Mouse (Mus musculus) embryonic facial prominence, embryonic 10.5 days (tissue): ENCODE measurements around the gene Clcnka. TPM values are rescaled to one million over a fixed set of nuclear protein-coding genes. Genes with fewer than 3 reads are reported as not detected.

ENCODE experiments used
- DNase-seq: peaks from one replicate; pipeline ENCODE4 v3.0.0-alpha.2; 2017; ENCODE audit warnings: low spot score
- H3K27ac ChIP-seq: fragments of 300-500 bp; sonication (generic); replicated peaks from 2 replicates; pipeline ENCODE4 v1.5.1; 2016; ENCODE audit warnings: mild to moderate bottlenecking
- H3K27me3 ChIP-seq: fragments of 300-500 bp; sonication (generic); replicated peaks from 2 replicates; pipeline ENCODE4 v1.6.1; 2016; ENCODE audit warnings: low read depth, mild to moderate bottlenecking; ENCODE audit not compliant: poor library complexity, severe bottlenecking
- H3K36me3 ChIP-seq: fragments of 300-500 bp; sonication (generic); replicated peaks from 2 replicates; pipeline ENCODE4 v1.6.1; 2016; ENCODE audit warnings: mild to moderate bottlenecking, moderate library complexity
- H3K4me1 ChIP-seq: fragments of 300-500 bp; sonication (generic); 2 replicates; pipeline ENCODE4 v1.6.1; 2016
- H3K4me3 ChIP-seq: fragments of 300-500 bp; sonication (generic); 2 replicates; pipeline ENCODE4 v1.5.1; 2016; ENCODE audit warnings: mild to moderate bottlenecking, moderate library complexity
- H3K9me3 ChIP-seq: fragments of 300-500 bp; sonication (generic); 2 replicates; pipeline ENCODE4 v1.6.1; 2016; ENCODE audit warnings: mild to moderate bottlenecking
- WGBS: fragments of 180-500 bp; shearing (Covaris S2); methylation state at CpG from one replicate; pipeline ENCODE4 v1.1.7; 2016; 5-methylcytosine and 5-hydroxymethylcytosine counted together
- polyA plus RNA-seq: library from polyadenylated mRNA; unstranded; fragments of >200 nt; fragmentation: Nextera tagmentation; extraction: Ambion mirVana; gene quantifications from 2 replicates; pipeline ENCODE4 v1.2.1, GENCODE M21; 2016

Gene Clcnka
- polyA plus RNA-seq, 1 experiment from 2014 or later: 0.37 TPM

DNA sequence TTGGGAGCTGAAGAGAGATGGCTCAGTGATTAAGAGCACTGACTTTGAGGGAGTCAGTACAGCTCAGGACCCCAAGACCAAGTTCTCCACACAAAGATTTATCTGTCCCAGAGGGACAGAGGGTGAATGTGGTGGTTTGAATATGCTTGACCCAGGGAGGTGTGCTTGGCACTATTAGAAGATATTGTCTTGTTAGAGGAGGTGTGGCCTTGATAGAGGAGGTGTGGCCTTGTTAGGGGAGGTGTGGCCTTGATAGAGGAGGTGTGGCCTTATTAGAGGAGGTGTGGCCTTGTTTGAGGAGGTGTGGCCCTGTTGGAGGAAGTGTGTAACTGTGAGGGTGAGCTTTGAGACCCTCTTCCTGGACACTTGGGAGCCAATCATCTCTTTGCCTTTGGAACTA is 40.7 kb downstream of the Clcnka start:
- H3K36me3 ChIP-seq: no peaks in the 10 kb centered on the region
- H3K9me3 ChIP-seq: no peaks in the 10 kb centered on the region
- no peak overlapping the region for H3K4me3 ChIP-seq
- no peak overlapping the region for H3K27ac ChIP-seq
- peaks cover 19% of the 10 kb centered on the region; the same call in 1 of the 2 replicates for H3K4me1 ChIP-seq
- no peak for DNase-seq
- H3K27me3 ChIP-seq: peaks cover 22% of the 10 kb centered on the region

DNA sequence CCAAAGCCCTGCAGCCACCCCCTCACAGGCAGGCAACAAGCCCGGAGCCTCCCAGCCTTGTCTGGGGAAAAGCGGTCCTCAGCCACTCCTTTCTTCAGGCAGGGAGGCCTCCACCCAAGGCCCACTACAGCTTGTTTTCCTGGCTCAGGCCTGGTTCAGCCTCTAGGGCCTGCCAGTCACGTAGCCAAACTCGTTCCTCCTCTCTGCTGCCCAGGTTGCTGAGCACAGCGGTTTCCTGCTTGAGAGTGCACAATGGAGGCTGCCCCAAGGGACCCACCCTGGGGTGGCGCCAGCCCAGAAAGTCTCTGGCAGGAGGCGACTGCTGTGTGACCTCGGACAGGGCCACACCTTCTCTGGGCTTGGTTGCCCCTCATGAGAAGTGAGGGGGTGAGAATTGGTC is 44.7 kb downstream of the Clcnka start:
- Histone ChIP-seq H3K4me1 (peaks cover 22% of the 10 kb centered on the region), H3K27ac (no peak overlapping the region; the same call in 1 of the 2 replicates), H3K27me3 (no peaks in the 10 kb centered on the region), H3K9me3 (no peaks in the 10 kb centered on the region), H3K36me3 (no peaks in the 10 kb centered on the region), H3K4me3 (no peak overlapping the region)
- no peak for DNase-seq
- 60% methylated on average over 8 of the region's 8 CpGs for WGBS

- WGBS: 81% methylated on average over 5 of the region's 5 CpGs
- Histone ChIP-seq H3K4me3 (no peak overlapping the region), H3K4me1 (peaks cover 25% of the 10 kb centered on the region), H3K27ac (no peak overlapping the region), H3K27me3 (no peaks in the 10 kb centered on the region), H3K36me3 (no peaks in the 10 kb centered on the region), H3K9me3 (no peaks in the 10 kb centered on the region)
- DNase-seq: no peak
Observed at GRCm38 (mm10) chr4:141352986-141353385, 45.5 kb downstream of the Clcnka start.

GRCm38 (mm10) chr4:141351972-141352371 is 46.6 kb downstream of the Clcnka start:
- Histone ChIP-seq H3K9me3 (no peaks in the 10 kb centered on the region), H3K27me3 (no peaks in the 10 kb centered on the region), H3K27ac (no peak overlapping the region), H3K4me3 (no peak overlapping the region), H3K36me3 (no peaks in the 10 kb centered on the region), H3K4me1 (peaks cover 33% of the 10 kb centered on the region)
- no peak for DNase-seq
- WGBS: 62% methylated on average over 7 of the region's 7 CpGs

DNA sequence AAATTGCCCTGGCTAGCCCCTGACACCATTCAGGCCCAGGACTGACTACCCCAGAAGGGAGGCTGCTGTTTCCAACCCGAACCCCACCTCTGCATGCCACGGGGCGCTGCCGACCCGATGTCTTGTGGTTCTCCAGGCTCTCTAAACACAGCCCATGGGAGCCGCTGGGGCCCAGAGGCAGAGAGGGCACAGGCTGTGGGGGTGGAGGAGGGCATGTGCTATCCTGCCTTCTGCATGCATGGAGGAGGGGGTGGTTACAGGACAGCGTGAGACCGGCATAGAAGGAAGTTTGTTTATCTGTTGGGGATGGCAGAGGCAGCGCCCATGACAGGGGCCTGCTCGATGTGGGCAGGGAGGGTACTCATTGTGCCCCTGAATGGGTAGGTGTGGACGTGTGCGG is 48.5 kb downstream of the Clcnka start:
- no peak for DNase-seq
- Histone ChIP-seq H3K4me3 (no peak overlapping the region), H3K27ac (0 out of 2 replicates have a peak overlapping the region, but pooled peaks have one; percentile 14), H3K9me3 (no peaks in the 10 kb centered on the region), H3K36me3 (no peaks in the 10 kb centered on the region), H3K27me3 (no peaks in the 10 kb centered on the region), H3K4me1 (peaks cover 33% of the 10 kb centered on the region)
- 84% methylated on average over 12 of the region's 12 CpGs for WGBS

DNA sequence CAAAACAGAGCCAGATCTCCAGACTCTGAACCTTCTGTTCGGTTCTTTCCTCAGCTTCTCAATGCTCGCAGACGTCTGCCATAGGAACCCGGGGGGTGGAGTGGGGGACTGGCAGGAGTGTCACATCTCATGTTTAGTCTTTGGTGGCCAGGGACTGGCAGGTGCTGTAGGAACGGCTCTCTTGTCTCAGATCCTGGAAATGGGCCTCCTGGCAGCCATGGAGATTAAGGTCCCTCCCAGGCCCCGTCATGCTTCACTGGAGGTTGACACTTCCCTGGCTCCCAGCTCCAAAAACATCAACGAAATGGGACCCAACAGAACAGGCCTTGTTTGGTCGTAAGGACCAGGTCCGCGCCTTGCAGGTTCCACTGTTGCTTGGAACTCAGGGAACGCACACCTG is 49.9 kb downstream of the Clcnka start:
- Histone ChIP-seq H3K4me1 (peaks cover 29% of the 10 kb centered on the region), H3K27ac (no peak overlapping the region), H3K4me3 (no peak overlapping the region), H3K36me3 (no peaks in the 10 kb centered on the region), H3K9me3 (no peaks in the 10 kb centered on the region), H3K27me3 (no peaks in the 10 kb centered on the region)
- no peak for DNase-seq
- WGBS: 71% methylated on average over 11 of the region's 11 CpGs

GRCm38 (mm10) chr4:141347365-141347797 is 51.1 kb downstream of the Clcnka start:
- H3K36me3 ChIP-seq: no peaks in the 10 kb centered on the region
- H3K9me3 ChIP-seq: no peaks in the 10 kb centered on the region
- WGBS: 72% methylated on average over 8 of the region's 8 CpGs
- no peaks in the 10 kb centered on the region for H3K27me3 ChIP-seq
- DNase-seq: no peak
- no peak overlapping the region for H3K4me3 ChIP-seq
- peaks cover 25% of the 10 kb centered on the region for H3K4me1 ChIP-seq
- H3K27ac ChIP-seq: peak overlapping the region; percentile 24; the same call in 1 of the 2 replicates

- DNase-seq: no peak
- peaks cover 13% of the 10 kb centered on the region for H3K27me3 ChIP-seq
- H3K27ac ChIP-seq: no peak overlapping the region
- peaks cover 33% of the 10 kb centered on the region for H3K4me1 ChIP-seq
- WGBS: 93% methylated on average over 12 of the region's 12 CpGs
- no peak overlapping the region for H3K4me3 ChIP-seq
- no peaks in the 10 kb centered on the region for H3K36me3 ChIP-seq
- no peaks in the 10 kb centered on the region for H3K9me3 ChIP-seq
Observed at GRCm38 (mm10) chr4:141345219-141345618, 53.3 kb downstream of the Clcnka start.

DNA sequence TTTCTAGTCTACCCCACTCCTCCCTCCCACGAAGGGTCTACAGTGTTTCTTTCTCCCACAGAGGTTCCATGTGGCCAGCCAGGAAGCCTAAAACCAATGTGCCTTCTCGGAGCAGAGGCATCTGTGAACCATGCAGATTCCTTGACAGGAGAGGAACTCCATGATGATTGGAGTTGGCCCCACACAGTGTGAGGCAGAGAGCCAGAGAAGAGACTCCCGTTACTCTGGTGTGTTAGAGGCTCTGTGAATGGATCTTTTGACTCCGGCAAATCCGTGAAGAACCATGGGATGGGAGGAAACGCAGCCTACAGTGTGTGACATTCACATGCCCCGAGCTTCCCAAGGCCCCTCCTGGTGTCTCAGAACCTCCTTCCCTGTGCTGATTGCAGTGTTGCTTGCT is 55.0 kb downstream of the Clcnka start:
- Histone ChIP-seq H3K4me3 (no peak overlapping the region), H3K27ac (no peak overlapping the region), H3K36me3 (no peaks in the 10 kb centered on the region), H3K9me3 (no peaks in the 10 kb centered on the region), H3K27me3 (peaks cover 20% of the 10 kb centered on the region), H3K4me1 (peaks cover 45% of the 10 kb centered on the region)
- no peak for DNase-seq
- WGBS: 61% methylated on average over 7 of the region's 7 CpGs

GRCm38 (mm10) chr4:141341477-141341876 is 57.0 kb downstream of the Clcnka start:
- H3K4me1 ChIP-seq: peaks cover 48% of the 10 kb centered on the region
- H3K9me3 ChIP-seq: no peaks in the 10 kb centered on the region
- 65% methylated on average over 7 of the region's 7 CpGs for WGBS
- DNase-seq: no peak
- H3K4me3 ChIP-seq: no peak overlapping the region
- peaks cover 20% of the 10 kb centered on the region for H3K27me3 ChIP-seq
- no peaks in the 10 kb centered on the region for H3K36me3 ChIP-seq
- H3K27ac ChIP-seq: no peak overlapping the region; the same call in 1 of the 2 replicates

DNA sequence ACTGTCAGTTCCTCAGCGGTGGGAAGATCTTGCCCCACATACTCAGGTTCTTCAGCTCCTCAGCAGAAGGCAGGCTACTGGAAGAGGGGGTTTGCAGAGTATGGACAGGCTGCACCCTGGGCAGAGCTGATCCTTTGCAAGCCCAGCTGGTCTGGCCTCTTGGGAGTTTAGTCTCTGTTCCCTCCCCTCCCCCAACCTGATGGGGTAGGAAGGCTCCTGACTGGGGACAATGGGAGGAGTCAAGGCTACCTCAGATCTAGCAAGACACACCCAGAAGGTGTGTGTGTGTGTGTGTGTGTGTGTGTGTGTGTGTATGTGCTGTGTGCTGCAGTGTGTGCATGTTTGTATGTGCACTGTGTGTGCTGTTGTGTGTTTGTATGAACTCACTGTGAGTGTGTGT is 59.7 kb downstream of the Clcnka start:
- H3K27ac ChIP-seq: peak overlapping the region; percentile 81
- H3K36me3 ChIP-seq: no peaks in the 10 kb centered on the region
- H3K4me3 ChIP-seq: peak overlapping the region; percentile 31; the same call in 1 of the 2 replicates
- H3K27me3 ChIP-seq: peaks cover 20% of the 10 kb centered on the region
- peaks cover 69% of the 10 kb centered on the region for H3K4me1 ChIP-seq
- DNase-seq: peak; percentile 43
- H3K9me3 ChIP-seq: no peaks in the 10 kb centered on the region
- WGBS: 15% methylated on average over 1 of the region's 1 CpGs

GRCm38 (mm10) chr4:141337986-141338385 is 60.5 kb downstream of the Clcnka start:
- Histone ChIP-seq H3K4me1 (peaks cover 77% of the 10 kb centered on the region), H3K27ac (peak overlapping the region; percentile 81), H3K4me3 (peak overlapping the region; percentile 31), H3K9me3 (no peaks in the 10 kb centered on the region), H3K36me3 (no peaks in the 10 kb centered on the region), H3K27me3 (peaks cover 20% of the 10 kb centered on the region)
- peak; percentile 74 for DNase-seq
- 29% methylated on average over 6 of the region's 6 CpGs for WGBS

- Histone ChIP-seq H3K9me3 (no peaks in the 10 kb centered on the region), H3K27ac (peak overlapping the region; percentile 82), H3K4me3 (no peak overlapping the region), H3K27me3 (peaks cover 16% of the 10 kb centered on the region), H3K36me3 (no peaks in the 10 kb centered on the region), H3K4me1 (peaks cover 70% of the 10 kb centered on the region)
- 60% methylated on average over 6 of the region's 6 CpGs for WGBS
- no peak for DNase-seq
Observed at GRCm38 (mm10) chr4:141336196-141336595, 62.3 kb downstream of the Clcnka start.
